Mouse (Mus musculus) large intestine, adult 2 months (tissue): Measurements from ENCODE around the gene Plppr2. TPM values are rescaled to one million over a fixed set of nuclear protein-coding genes. Genes with fewer than 3 reads are reported as not detected.

Experiments
- DNase-seq: peaks from one replicate; pipeline ENCODE4 v3.0.0-alpha.2; 2012; ENCODE audit warnings: low read depth, low spot score
- WGBS: fragments of 180-500 bp; shearing (Covaris S2); methylation state at CpG from one replicate; pipeline ENCODE4 v1.1.7; 2018; 5-methylcytosine and 5-hydroxymethylcytosine counted together
- polyA plus RNA-seq: library from polyadenylated mRNA; depleted of rRNA; stranded (reverse); fragments of >200 nt; gene quantifications from 2 replicates; pipeline ENCODE4 v1.2.3, GENCODE M21; 2012

Plppr2 gene
- polyA plus RNA-seq, 1 experiment = 2.9 TPM

GRCm38 (mm10) chr9:21929208-21929607, 7.6 kb upstream of the Plppr2 start:
- DNase-seq = no peak
- WGBS = 73% methylated on average over 3 of the region's 3 CpGs

DNA sequence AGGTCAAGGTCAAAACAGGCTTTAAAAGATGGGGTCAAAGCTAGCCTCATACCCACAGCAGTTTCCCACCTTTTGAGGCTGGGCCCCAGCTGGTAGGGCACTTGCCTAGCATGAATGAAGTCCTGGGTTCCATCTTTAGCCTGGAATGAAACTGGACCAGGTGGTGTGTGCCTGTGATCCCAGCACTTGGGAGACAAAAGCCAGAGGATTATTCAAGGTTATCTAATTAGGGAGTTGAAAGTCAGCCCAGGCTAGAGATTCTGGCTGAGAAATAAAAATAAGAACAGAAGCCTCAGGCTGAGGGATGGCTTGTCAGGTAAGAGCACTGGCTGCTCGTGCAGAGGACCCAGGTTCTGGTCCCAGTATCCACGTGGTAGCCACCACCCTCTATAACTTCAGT, 4.8 kb upstream of the Plppr2 start:
- 77% methylated on average over 2 of the region's 2 CpGs for WGBS
- DNase-seq = no peak

DNA sequence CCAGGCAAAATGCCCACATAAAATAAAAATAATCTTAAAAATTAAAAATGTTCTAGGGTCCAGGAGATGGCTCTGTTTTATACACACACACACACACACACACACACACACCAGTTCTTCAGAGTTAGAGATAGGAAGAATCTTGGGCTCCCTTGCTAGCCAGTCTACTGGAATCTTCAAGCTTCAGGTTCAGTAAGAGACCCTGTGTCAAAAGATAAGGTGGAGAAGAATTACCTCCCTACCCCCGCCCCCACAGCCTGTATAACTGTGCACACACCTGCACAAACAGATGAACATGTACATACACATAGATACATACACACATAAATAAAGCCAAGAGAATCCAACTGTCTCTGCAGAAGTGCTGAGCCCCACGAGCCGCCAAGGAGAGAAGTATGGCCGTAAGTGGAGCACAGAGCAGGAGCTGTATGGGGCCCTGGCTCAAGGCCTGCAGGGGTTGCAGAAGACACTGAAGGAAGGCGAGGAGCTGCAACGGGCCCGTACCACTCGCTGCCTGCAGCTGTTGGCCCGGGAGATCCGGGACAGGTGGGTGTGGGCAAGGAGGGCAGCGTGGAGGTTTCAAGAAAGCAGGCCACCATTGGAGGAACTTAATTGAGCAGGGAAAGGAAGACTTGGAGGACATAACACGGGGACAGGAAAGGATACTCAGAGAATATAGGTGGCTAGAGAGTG, 4.2 kb upstream of the Plppr2 start:
- DNase-seq = no peak
- WGBS = 54% methylated on average over 12 of the region's 12 CpGs

DNA sequence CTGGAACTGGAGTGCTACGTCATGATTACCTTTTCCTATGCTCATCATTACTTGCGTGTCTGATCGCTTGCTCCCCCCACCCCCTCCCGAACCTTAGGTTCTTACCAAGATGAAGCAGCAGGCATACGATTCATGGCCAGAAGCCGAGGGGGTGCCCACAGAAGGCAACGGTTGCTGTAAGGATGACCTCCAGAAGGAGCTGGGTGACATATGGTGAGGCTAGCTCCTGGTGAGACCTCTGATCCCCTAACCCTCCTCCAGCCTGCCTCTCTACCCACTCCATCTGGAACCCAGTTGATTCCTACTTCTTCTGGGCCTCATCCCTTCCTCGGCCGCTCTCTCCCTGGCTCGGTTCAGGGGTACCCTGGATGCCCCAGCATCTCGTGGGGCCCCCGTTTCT, 2.8 kb upstream of the Plppr2 start:
- DNase-seq = no peak
- 93% methylated on average over 12 of the region's 12 CpGs for WGBS

DNA sequence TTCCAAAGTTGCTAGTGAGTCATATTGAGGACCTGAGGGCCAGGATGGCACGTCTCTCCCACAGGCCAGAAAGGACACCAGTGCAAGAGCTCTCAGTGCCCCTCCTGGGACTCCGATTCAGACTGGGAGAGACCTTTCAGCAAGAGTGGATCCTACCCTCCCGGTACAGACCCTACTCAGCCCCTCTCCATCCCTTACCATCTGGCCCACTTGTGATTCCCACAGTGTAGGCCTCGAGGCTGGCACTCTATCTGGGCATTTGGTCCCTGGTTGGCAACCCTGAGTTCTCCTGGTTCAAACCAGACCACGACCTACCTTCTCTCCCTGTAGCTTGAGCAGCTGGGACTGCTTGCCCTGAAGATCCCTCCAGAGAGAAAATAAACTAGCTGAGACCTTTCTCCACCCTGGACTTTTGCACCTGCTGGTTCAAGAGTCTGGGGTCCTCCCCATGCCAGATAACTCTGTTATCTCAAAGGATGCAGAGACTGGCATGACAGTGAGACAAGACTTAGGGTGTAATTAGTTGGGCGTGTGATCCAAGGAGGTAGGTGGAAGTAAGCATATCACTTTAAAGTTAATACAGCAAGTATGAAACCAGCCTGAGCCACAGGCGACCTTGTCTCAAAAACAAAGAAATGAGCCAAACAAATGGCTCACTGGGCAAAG, 1.2 kb upstream of the Plppr2 start:
- no peak for DNase-seq
- 84% methylated on average over 7 of the region's 7 CpGs for WGBS

GRCm38 (mm10) chr9:21937711-21938175, 910 bp downstream of the Plppr2 start:
- WGBS = 93% methylated on average over 4 of the region's 4 CpGs
- no peak for DNase-seq

DNA sequence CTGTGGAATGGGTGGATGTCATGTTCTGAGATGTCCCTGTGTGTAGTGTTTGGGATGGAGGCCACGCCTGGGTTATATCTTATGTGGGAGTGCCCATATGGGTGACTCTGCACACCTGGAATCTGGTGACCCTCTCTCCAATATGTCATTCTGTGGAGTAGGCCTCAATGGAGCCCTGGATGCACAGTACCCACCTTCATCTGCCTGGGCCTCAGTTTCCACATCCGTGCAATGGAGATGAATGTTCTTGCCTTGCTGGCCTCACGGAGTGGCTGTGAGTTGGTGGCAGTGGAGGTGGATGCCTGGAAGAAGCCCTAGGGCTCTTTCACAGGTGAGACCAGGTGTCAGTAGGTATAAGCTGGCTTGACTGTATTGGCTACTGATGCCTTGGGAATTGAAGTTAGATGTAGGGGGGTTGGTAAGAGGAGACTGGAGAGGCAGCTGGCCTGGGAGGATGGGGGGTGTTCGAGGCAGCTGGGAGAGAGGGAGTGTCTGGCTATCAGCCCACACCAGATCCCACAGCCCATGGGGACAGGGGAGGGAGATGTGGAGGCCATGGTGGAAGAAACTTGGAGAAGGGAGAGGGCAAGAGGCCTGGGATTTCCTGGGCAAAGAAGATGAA, 1.5 kb downstream of the Plppr2 start:
- no peak for DNase-seq
- WGBS = 87% methylated on average over 4 of the region's 4 CpGs

DNA sequence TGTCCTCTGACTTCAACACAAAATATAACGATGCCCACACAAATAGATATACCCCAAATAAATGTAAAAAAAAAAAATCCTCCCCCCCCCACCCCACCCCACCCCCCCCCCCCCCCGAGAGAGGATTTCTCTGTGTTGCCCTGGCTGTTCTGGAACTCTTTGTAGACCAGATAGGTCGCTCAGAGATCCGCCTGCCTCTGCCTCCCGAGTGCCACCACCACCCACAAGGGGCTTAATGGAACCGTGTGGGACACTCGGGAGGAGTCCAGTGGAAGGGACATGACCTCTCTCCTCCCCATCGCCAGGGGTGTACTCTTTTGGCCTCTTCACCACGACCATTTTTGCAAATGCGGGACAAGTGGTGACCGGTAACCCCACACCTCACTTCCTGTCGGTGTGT, 6.2 kb downstream of the Plppr2 start:
- WGBS = 68% methylated on average over 12 of the region's 12 CpGs
- no peak for DNase-seq

DNA sequence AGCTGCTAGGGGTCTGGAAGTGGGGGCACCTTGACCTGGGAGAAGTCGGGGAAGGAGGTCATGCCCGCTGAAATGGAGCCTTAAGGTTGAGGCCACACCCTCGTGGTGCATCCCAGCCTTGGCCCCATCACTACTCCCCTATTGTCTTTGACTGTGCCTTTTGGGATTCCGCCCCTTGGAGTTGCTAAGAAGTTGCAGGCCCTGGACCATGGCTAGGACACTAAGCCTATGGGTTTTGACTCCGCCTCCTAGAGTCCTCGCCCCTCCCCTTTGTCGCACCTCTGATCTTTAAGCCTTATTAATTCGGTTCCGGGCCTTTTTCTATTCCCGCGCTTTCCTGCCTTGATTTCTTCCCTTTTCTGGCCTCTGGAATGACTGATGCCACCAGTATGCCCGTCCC, 6.8 kb downstream of the Plppr2 start:
- WGBS = 51% methylated on average over 12 of the region's 12 CpGs
- DNase-seq = no peak

GRCm38 (mm10) chr9:21944267-21944666, 7.4 kb downstream of the Plppr2 start:
- no peak for DNase-seq

DNA sequence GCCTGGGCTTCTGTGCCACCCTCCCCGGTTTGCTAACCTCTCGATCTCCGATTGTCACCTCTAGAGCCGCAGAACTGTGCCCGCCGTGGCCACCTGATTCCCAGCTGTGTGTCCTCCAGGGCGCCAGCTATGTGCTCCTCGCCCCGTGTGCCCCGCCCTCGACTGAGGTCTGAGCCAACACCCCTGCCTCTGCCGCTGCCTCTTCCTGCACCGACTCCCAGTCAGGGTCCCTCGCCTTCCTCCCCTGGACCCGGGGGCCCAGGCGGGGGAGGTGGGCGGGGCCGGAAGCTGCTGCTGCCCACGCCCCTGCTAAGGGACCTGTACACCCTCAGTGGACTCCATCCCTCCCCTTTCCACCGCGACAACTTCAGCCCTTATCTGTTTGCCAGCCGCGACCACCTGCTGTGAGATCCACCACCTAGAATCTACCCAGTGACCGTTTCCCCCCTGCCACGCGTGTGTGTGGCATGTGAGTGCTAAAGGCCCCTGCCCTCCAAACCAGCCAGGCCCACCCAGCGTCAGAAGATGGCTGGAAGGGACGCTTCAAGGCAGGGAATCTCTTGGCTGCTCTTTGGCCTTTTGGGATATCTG, 10.8 kb downstream of the Plppr2 start:
- WGBS = 9% methylated on average over 28 of the region's 28 CpGs
- no peak for DNase-seq

More at GRCm38 (mm10) chr9:21944267-21944666, 7.4 kb downstream of the Plppr2 start:
- 21% methylated on average over 23 of the region's 23 CpGs for WGBS

DNA sequence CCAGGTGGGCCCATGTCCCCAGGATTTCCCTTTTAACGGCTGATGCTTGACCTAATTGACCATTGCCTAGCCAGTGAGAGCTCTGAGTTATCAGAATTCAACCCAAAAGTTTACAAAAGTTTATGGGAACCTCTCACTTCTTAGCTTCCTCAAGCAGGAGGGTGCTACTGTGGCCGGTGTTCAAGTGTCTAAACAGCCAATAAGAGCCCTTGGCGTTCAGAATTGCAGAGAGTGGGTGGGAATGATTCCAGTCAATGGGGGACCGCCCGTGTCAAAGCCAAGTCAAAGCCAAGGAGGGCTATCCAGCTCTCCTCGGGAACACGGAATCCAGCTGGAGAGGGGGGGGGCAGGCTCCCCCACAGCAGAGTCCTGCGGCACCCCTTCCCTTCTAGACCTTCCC, 11.3 kb downstream of the Plppr2 start:
- 57% methylated on average over 8 of the region's 8 CpGs for WGBS
- DNase-seq = no peak

- no peak for DNase-seq
- WGBS = 65% methylated on average over 6 of the region's 6 CpGs
Measured at GRCm38 (mm10) chr9:21948790-21949189, 12.0 kb downstream of the Plppr2 start.

- 15% methylated on average over 11 of the region's 11 CpGs for WGBS
- DNase-seq = no peak
Measured at GRCm38 (mm10) chr9:21950322-21950721, 13.5 kb downstream of the Plppr2 start.

GRCm38 (mm10) chr9:21951977-21952376, 15.1 kb downstream of the Plppr2 start:
- no peak for DNase-seq
- WGBS = 73% methylated on average over 3 of the region's 3 CpGs

DNA sequence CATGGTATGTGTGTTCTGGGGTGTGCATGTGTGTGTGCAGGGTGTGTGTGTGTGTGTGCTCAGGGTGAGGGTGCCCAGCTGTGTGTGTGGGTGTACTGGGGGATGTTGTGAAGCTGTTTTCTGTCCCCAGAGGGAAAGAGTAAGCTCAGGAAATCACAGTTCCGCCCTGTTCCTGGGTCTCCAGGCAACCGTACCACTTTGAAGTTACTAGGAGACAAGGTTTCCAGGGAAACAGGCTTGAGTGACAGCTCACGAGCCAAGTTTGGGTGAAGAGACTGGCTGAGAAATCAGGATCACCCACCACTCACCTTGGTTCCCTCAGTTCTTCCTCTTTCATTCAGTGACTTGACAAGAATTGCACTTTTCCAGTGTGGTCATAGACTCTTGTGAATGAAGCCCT, 16.8 kb downstream of the Plppr2 start:
- no peak for DNase-seq
- 33% methylated on average over 3 of the region's 3 CpGs for WGBS

DNA sequence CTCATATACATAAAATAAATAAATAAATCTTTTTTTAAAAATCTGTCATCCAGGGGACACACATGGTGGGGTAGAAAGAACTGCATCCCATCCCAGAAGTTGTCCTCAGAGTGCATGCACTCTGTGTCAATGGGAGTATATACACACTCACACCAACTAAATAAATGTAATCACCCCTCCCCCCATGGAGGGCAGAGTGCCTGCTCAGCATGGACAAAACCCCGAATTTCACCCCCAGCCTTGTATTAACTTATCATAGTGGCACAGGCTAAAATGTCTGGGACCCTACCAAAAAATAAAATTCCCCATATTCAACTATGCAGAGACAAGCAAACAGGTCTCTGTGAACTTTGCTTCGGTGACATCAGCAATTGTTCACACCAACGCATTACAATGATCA, 17.8 kb downstream of the Plppr2 start:
- WGBS = 51% methylated on average over 3 of the region's 3 CpGs
- no peak for DNase-seq

DNA sequence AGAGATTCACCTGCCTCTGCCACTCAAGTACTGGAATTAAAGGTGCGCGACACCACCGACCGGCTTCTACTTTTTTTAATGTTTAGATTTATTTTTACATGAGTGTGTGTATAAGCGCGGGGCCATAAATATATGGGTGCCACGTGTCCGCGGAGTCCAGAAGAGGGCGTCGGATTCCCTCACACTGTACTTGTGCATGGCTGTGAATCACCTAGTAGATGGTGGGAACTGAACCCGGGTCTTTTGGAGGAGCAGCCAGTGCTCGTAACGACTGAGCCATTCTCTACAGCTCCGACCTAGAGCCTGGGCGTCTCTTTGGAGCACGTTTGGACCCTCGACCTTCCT, 18.4 kb downstream of the Plppr2 start:
- no peak for DNase-seq
- under 1% methylated on average over 18 of the region's 18 CpGs for WGBS

DNA sequence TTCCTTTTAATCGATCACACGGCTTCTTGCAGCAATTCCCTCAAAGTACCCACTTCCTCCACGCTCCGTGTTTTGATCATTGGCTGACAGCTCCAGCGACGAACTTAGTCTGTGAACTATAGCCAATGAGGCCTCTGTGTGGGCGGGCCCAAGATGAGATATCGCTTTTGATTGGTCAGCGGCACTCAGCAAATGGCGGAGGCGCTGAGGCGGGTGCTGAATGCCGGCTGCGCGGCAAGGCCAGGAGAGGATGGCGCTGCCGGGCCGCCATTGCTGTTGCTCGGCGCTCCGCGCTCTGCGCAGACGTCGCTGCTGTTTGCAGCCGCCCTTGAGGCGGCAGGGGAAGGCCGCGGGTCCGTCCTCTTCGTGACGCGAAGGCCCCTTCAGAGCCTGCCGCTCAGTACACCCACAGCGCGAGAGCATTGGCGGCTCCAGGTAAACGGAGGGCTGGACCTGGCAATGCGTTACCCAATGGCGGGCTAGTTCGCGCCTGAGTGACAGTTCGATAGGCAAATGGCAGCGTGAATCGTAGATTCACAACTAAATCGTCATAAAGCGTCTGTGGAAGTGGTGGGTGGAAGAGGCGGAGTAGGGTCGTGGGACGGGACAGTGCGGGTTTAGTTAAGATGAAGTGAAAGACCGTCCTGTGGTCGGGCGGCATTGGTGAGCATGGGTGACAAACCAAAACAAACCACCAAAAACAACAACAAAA, 18.9 kb downstream of the Plppr2 start, which contains the start of gene Swsap1:
TSS of gene Swsap1 (plus strand) at position 186 of the 712 bp plus-strand sequence.
- DNase-seq = peak; percentile 91
- WGBS = under 1% methylated on average over 54 of the region's 54 CpGs

GRCm38 (mm10) chr9:21958372-21958771, 21.5 kb downstream of the Plppr2 start:
- no peak for DNase-seq
- WGBS = 69% methylated on average over 5 of the region's 5 CpGs
